Mouse (Mus musculus): Measurements from ENCODE around the gene Nyap1.

Gene Nyap1

GRCm38 (mm10) chr5:137690531-137690930, 50.9 kb downstream of the Nyap1 start:
- DNase-seq: no peak

- DNase-seq: no peak
Measured at GRCm38 (mm10) chr5:137689974-137690373, 51.4 kb downstream of the Nyap1 start.

- no peak for DNase-seq
Measured at GRCm38 (mm10) chr5:137686127-137686790, 55.1 kb downstream of the Nyap1 start.

- DNase-seq: no peak
Measured at GRCm38 (mm10) chr5:137685653-137686052, 55.8 kb downstream of the Nyap1 start.

- DNase-seq: peak; percentile 98
Measured at GRCm38 (mm10) chr5:137684294-137685123, 56.9 kb downstream of the Nyap1 start, which contains the start of gene Agfg2. TSS of gene Agfg2 (minus strand) at chr5:137684726.

- DNase-seq: peak; percentile 35
Measured at GRCm38 (mm10) chr5:137683388-137684293, 57.8 kb downstream of the Nyap1 start.

- no peak for DNase-seq
Measured at GRCm38 (mm10) chr5:137682526-137682925, 58.9 kb downstream of the Nyap1 start.
